Mouse (Mus musculus): Measurements from ENCODE around the gene Cdc42bpa. TPM values are rescaled to one million over a fixed set of nuclear protein-coding genes. Genes with fewer than 3 reads are reported as not detected.

Cdc42bpa gene
- 10 to 100 TPM; 54.1 to 61.6 TPM for total RNA-seq (2021)
- long read RNA-seq, experiment 1, partial matches to known transcripts, result 2 of 14 reads
- long read RNA-seq, experiment 1, other reads (novel, unspliced or antisense), result 10 of 14 reads
- long read RNA-seq, experiment 2, partial matches to known transcripts, result 5 of 14 reads
- long read RNA-seq, experiment 2, other reads (novel, unspliced or antisense), result 9 of 14 reads

DNA sequence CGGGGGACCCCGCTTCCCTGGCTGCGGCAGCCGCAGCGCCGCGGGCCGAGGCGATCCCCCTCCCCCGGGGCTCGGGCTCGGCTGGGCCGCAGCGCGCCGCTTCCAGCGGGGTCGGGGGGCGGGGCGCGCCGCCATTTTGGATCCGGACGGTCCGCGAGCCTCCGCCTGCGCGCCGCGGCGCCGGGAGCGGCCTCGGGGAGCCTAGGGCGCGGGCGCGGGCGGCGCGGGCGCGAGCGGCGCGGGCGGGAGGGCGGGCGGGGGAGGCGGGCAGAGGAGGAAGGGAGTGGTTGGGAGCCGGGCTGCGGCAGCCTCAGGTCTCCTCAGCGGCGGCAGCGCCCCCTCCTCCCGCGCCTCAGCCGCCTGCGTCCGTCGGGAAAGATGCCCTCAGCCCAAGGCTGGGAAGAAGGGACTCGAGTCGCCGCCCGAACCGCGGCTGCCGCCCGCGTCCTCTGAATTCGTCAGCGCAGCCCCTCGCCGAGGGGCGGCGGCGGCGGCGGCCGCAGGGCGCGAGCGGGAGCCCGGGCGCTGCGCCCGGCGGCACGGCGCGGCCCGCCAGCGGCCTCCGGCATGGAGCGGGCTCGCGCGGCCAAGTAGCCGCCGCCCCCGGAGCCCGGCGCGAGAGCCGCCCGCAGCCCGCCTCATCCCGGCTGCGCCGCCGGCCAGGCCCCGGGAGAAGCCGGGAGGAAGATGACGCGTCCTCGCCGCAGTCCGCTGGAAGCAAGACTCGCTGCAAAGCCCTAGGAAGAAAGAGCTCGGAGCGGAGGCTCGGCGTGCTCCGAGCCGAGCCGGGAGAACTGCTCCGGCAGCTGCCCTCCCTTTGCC is at the start of gene Cdc42bpa:
Cdc42bpa (plus strand) TSS at position 752 of the 822 bp plus-strand sequence.
- DNase-seq (ENCODE audit: low spot score in 2 of 2), result peak; percentile 75 to 82

DNA sequence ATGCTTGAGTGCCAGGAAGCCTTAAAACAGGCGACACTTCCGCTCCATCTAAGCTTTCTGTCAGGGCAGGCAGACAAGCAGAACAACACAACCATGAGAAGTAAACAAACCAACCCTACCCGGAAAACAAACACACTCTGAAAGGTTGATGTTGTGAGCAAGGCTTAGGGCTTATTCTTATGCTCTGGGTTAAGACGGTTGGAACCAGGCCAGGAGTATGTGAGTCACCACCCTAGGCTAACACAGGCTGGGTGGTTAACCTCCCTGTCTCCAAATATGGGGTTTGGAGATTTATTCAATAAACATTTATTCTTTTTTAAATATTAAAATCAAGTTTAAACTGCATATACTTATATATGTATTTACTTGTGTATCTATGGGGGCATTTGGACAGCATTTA is 46.8 kb upstream of the Cdc42bpa start:
- DNase-seq (ENCODE audit: low spot score in 2 of 2), result peak; percentile 18 to 30

DNA sequence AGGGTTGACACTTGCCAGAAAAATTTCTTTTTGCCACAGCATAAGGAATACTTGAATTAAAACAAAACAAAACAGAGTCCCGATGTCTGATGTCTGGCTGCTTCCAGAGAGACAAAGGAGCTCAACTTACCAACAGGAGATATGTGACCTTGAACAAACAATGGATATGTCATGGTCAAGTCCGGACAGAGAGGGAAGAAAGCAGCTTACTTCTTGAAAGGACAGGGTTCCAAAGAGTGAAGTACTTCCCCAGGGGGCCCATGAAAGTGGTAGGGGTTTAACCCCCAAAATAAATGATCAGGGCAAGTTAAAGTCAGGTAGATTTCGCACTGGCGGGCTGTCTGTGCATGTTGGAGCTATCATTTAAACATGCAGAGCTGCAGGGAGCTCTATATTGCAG is 43.2 kb upstream of the Cdc42bpa start:
- DNase-seq (ENCODE audit: low spot score in 2 of 2), result peak; percentile 2 to 7

DNA sequence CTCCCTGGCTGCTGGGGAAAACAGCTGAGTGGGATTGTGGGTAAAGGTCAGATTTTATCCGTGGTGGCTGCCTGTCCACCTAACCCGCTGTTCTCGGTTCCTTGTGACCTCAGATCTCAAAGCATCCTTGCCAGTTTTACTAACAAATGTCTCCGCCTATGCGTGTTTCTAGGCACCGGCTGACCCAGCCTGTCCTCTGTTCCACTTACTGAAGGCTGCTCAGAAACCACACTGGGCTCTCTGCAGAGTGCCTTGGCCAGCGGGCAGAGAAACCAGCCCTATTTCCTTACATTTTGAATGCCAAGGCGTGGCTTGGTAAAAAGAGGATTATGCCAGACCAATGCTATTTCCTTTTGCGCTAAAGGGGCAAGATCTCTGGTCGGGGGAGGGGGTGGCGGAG is 42.8 kb upstream of the Cdc42bpa start:
- peak; percentile 5 to 13 for DNase-seq (ENCODE audit: low spot score in 2 of 2)

DNA sequence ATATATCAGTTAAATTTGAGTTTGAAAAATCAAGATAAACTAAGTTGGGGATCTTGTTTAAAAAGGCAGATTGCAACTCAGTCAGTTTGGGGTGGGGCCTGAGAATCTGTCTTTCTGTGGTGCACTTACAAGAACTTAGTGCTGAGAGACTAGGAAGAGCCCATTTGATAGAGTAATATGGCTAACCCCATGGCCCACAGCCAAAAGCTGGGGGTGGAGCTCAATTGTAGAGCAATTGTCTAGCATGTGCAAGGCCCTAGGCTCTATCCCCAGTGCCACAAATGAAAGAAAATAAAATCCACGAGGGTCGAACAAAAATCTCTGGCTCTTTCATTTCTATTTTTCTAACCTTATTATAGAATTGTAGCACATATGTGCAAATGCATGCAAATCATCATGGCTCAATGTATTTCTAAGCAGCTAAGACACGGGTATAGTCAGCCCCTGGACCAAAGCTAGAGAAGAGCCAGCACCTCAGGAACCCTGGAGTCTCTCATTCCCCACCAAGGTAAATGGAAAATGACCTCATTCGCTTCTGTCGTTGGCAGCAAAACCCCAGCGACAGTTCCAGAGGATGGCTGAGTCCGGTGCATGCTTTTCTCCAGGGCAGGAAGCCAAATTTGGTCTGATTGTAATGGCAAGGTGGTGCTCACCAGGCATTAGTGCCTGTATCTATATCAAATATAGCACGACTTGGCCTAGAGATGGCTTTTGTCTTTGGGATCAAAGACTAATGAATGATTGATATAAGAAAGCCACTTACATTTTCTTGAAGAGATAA is 40.4 kb upstream of the Cdc42bpa start:
- DNase-seq (ENCODE audit: low spot score in 2 of 2), result peak; percentile 19 to 41

DNA sequence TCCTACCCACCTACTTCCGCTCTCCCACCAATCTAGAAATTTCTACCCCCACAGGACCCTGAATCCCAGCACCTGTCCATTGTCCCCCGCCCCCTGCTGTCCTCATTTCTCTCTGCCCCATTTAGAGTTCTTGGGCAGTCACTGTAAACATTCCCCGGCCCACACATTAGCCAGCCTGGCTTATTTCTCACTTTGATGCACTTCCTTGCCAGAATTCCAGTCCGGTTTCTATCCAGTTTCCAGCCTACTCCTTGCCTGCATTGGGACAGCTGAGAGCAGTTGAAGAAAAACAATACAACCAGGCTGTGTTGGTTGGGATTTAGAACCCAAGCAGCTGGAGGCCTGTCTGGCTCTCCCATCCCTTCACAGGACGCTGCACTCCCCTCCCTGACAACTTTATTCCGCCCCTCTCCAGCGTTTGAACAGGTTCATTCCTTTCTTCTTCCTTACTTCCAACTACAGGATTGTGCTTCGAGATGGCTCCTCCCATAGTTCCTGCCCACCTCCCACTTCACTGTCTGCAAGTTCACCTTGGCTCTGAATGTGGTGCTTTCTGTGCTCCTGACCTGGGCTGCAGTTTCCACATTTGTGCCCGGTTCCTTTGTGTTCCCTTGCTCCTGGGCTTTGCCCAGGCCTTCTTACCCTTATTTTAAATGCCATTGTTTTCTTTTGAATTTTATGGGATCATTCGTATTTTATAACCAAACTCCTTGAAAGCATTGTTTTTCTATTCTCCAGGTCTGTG is 36.4 kb upstream of the Cdc42bpa start:
- no peak for DNase-seq (ENCODE audit: low spot score in 2 of 2)

DNA sequence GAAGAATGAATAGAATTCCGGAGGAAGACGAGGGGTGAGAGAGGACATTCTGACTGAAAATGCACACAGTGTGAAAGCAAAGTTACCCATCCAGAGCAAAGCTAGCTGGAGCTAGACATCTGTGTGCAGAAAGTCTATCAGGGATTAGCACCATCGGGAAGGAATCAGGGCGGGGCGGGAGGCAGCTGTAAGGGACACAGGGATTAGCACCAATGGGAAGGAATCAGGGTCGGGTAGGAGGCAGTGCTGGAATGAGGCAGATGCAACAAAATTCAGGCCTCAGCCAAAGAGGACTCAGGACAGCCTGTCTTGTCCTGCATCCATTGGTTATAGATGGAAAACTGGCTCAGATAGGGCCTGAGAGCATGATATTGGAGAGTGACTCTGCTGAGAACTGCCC is 34.0 kb upstream of the Cdc42bpa start:
- DNase-seq (ENCODE audit: low spot score in 2 of 2), result no peak

DNA sequence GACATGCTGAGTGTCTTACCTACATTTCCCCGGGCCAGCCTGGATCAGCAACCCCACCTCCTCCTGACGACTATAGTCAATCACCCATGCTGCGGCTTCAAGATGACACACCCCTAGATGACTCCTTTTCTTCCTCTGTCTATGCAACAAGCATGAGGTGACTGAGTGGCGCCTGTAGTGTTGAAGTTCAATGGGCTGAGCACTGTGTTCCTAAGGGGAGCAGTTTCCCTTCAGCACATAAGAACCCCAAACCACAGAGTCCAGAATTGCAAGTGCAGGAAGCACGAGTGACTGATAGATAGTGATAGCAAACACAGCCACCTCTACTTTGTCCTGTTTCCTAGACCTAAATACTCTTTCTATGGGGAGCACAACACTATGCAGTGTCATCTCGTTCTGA is 33.2 kb upstream of the Cdc42bpa start:
- no peak for DNase-seq (ENCODE audit: low spot score in 2 of 2)

DNA sequence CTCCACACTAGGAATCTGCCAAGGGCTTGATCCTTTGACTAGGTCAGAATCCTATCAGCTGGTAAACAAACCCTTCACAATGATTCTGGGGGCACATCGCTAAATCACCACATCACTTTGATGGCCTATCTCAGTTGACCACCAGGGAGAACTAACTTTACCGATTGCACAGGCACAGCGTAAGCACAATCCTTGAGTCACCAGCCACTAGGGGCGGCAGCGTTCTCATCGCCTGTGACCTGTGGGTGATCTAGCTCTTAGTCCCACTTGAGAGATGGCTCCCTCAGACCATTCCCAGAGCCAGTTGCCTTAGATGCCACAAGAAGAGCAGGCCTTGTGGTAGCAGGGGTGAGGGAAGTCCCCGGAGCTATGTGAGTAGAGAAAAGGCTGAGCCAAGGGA is 31.4 kb upstream of the Cdc42bpa start:
- no peak for DNase-seq (ENCODE audit: low spot score in 2 of 2)

DNA sequence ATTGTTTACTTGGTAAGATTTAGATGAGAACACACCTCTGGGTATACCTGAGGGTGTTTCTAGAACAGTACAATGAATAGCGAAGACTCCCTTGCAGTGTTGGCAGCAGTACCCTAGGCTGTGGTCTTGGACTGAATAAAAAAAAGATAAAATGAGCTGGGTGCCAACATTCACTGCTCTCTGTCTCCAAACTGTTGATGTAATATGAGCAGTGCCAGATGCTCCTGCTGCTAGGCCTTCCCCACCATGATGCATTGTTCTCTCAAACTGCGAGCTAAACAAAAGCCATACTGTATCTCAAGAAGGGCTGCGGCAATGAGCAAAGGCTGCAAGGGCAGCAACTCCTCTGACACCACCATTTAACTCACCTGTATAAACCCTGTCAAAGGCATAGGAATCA is 29.0 kb upstream of the Cdc42bpa start:
- no peak for DNase-seq (ENCODE audit: low spot score in 2 of 2)

DNA sequence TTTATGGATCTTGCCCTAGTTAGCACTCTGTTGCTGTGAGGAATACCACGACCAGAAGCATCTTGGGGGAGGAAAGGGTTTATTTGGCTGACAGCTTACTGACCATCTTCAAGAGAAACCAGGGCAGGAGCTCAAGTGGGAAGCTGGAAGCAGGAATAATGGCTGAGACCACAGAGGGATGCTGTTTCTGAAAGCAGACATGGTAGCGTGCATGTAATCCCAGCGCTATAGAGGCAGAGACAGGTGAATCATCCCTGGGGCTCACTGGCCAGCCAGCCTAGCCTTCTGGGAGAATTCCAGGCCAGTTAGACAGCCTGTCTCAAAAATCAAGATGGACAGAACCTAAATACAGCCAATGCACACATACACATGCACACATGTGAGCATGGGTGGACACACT is 26.2 kb upstream of the Cdc42bpa start:
- DNase-seq (ENCODE audit: low spot score in 2 of 2), result no peak

DNA sequence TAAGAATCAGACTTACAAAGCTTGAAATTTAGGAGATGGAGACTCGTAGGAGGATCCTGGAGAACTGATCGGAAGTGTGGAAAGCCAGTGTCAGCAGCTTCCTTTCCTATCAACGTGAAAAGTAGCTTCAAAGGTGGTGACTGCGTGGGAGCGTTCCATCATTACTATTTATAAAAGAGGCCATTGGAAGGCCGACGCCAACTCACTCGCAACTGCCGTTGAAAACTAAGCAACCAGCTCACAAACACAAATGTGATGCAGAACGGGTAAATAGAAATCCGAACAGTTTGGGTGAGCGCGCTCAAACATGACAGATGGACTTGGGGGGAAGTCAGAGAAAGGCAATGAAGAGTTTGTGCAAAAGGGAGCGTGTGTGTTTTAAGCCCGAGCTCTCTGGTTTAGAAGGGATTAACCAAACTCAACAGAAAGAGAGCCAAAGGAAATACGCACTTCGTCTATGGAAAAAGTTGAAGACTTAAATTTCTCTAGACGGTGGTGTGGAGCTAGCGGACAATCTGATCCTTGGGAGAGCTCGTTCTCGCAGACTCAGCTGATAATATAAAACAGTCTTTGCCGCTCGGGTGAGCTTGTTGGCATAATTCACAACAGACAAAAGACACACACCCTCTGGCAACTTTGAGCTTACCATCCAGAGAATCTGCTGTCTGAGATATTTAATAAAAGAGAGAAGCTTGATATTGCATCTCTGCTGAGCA is 20.0 kb upstream of the Cdc42bpa start:
- DNase-seq (ENCODE audit: low spot score in 2 of 2), result no peak

DNA sequence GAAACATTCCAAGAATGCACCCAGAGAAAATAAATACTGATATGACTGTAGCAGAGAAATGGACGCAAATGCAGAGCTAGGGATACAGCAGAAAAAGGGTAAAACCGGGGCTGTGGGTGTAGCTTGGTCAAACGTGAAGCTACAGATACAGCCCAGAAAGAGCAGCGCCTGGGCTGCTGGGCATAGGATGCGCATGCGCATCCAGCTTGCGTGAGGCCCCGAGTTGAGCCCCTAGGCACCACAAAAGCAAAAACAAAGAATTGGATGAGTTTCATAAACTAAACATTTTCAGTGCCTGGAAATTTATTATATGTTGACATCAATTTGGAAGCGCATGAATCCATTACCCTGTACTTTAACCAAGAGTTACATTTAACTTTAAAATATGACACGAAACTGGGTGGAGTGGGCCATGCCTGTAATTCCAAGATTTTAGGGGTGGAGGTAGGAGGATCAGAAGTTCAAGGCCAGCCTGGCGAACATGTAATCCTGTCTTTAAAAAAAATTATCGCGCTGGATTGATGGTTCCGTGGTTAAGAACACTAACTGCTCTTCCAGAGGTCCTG is 19.4 kb upstream of the Cdc42bpa start:
- no peak for DNase-seq (ENCODE audit: low spot score in 2 of 2)

DNA sequence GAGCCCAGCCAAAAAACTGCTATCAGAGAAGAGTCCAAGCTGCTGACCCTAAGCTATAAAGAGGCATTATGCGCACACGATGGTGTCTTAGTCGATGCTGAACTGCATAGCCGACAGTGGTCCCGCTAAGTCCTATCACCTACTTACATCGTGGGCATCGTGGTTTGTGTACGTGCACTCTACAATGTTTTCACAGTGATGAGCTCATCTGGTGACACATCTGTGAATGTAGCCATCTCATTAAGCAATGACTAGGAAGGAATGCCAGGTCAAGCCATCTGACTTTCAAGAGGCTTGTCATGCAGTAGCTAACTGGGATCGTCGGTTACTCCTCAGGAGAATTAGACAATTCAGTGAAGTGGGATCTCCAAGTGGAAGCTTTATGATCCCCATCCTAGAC is 15.3 kb upstream of the Cdc42bpa start:
- no peak for DNase-seq (ENCODE audit: low spot score in 2 of 2)

DNA sequence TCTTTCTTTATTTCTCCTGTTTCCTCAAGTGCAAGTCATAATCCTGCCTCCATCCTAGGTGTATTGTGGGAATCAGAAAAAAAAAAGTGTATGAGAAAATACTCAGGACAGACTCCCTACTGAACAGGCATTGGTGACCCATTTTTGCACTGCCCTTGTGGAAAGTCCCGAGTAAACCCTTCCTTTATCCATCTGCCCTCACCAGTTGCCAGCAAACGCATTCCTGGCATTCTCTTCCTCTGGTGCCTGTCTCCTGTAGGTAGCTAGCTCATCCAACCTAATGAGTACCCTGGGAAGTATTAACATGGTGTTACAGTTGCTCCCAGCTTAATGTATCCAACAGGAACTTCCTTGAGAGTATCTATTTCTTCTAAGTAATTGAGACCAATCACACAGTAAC is 13.7 kb upstream of the Cdc42bpa start:
- DNase-seq (ENCODE audit: low spot score in 2 of 2), result no peak

DNA sequence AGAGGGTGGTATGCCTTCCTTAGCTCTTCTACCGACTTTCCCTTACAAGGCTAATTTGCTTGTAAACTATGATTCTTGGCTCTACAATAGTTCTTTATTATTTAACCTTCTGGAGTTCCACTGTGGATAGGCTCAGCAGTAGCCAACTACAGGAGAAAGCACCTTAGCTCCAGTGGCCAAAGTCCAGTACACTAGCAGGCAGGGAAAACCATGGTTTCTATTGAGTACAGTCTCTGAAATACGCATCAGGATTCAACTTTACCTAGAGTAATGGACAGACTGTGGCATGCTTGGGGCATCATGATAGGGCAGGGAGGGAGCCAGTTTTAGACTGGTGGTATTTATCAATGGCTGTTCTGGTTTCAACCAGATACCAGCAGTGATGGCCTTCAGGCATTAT is 12.6 kb upstream of the Cdc42bpa start:
- DNase-seq (ENCODE audit: low spot score in 2 of 2), result no peak

DNA sequence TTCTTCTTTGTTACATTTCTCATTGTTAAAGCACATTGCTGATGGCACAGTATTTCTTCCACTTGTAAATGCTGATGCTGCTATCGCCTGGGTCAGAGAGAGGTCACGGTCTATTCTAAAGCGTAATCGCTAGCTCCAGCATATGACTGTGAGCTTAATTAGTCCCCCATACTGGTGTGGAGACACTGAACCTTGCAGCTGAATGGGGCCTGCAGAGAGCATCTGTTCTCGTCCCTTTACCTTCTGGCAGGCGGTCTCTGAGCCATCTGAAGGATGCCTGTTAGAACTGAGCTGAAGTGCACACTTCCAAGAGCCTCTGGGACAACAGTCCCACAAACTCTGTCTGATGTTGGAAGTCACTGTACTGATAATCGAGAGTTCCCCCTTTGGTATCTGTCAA is 8.7 kb upstream of the Cdc42bpa start:
- no peak for DNase-seq (ENCODE audit: low spot score in 2 of 2)

DNA sequence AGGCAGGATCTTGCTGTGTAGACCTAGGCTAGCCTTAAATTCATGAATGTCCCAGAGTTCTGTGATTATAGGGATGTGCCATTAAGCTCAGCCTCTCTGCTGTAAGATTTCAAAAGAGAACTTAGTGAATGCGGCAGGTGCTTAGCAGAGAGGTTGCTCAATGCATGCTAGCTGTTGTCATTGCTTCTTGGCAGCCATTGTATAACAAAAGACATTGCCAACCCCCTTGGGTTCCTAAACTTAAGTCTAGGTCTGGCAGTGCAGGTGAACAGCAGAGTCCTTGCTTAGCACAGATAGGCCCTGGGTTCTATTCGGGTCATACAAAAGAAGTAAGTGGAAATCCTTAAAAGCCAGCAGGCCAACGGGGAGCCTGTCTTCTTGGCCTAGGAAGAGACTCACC is 7.0 kb upstream of the Cdc42bpa start:
- no peak for DNase-seq (ENCODE audit: low spot score in 2 of 2)

DNA sequence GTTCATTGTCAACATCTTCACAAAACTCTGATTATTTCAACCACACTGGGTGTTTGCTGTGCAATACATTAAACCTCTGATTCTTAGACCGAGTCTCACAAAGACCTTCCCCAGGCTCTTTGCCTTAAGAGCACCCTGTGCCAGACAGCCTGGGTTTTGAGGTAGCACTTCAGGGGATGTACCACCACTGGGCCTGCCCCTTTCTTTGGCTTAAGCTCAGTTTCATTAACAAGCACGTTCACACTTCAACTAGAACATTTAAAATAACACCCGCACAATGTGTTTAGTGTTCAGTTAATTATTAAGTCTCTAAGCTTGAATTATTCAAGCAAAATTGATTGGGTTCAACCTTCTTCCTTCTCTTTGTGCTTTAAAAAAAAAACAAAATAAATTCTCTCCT is 2.8 kb upstream of the Cdc42bpa start:
- no peak for DNase-seq (ENCODE audit: low spot score in 2 of 2)
